Mouse (Mus musculus): Measurements from ENCODE around the gene Bend4. TPM values are rescaled to one million over a fixed set of nuclear protein-coding genes. Genes with fewer than 3 reads are reported as not detected.

The Bend4 gene
- total RNA-seq, 2 experiments from 2014 or later, result 8.6 to 8.8 TPM

GRCm38 (mm10) chr5:67348949-67349348, 79.2 kb downstream of the Bend4 start:
- intact Hi-C loops (cut with DNase I), result no loop called here
- peak; percentile 3 to 21 for DNase-seq (ENCODE audit: low spot score in 2 of 2)

- intact Hi-C loops (cut with DNase I), result no loop called here
- DNase-seq (ENCODE audit: low spot score in 2 of 2), result no peak
These were observed 81.0 kb downstream of the Bend4 start for GRCm38 (mm10) chr5:67347060-67347459.

Other genes starting within 250 kb of the Bend4 start
- 10 to 100 TPM; 83.7 to 86.8 TPM for gene Tmem33, start 167.7 kb downstream of the Bend4 start, total RNA-seq (2021)
- gene Slc30a9, start 121.4 kb downstream of the Bend4 start, total RNA-seq (2021), result 100 to 1,000 TPM; 191 to 200 TPM
- 1 to 10 TPM; 1.7 TPM for gene Shisa3, start 179.6 kb upstream of the Bend4 start, total RNA-seq (2021)